Mouse (Mus musculus) bone marrow macrophage, adult 2 months (primary cell): ENCODE results near the gene Prss43. TPM values are rescaled to one million over a fixed set of nuclear protein-coding genes. Genes with fewer than 3 reads are reported as not detected.

ENCODE experiments used
- H3K27ac ChIP-seq: 2 replicates; pipeline ENCODE4 v1.5.1; 2012; ENCODE audit warnings: low read depth, low read length; ENCODE audit not compliant: insufficient read depth
- H3K4me1 ChIP-seq: 2 replicates; pipeline ENCODE4 v1.6.1; 2012; ENCODE audit warnings: low read length; ENCODE audit not compliant: control insufficient read depth, insufficient read depth
- H3K4me3 ChIP-seq: 2 replicates; pipeline ENCODE4 v1.5.1; 2012; ENCODE audit warnings: mild to moderate bottlenecking, low read length, moderate library complexity; ENCODE audit not compliant: insufficient read depth
- CTCF ChIP-seq: IDR thresholded peaks from 2 replicates; pipeline ENCODE4 v1.5.1; 2012; ENCODE audit warnings: low read depth, mild to moderate bottlenecking, low read length, moderate library complexity
- POLR2A ChIP-seq: IDR thresholded peaks from 2 replicates; pipeline ENCODE4 v1.6.1; 2012; ENCODE audit warnings: mild to moderate bottlenecking, low read depth, low read length, borderline replicate concordance
- polyA plus RNA-seq: library from polyadenylated mRNA; stranded (reverse); fragments of >200 nt; gene quantifications from 2 replicates; pipeline ENCODE4 v1.2.4, GENCODE M21; 2012; ENCODE audit not compliant: missing spikeins, insufficient read depth, insufficient read length

The Prss43 gene
- polyA plus RNA-seq, 1 experiment = not detected

DNA sequence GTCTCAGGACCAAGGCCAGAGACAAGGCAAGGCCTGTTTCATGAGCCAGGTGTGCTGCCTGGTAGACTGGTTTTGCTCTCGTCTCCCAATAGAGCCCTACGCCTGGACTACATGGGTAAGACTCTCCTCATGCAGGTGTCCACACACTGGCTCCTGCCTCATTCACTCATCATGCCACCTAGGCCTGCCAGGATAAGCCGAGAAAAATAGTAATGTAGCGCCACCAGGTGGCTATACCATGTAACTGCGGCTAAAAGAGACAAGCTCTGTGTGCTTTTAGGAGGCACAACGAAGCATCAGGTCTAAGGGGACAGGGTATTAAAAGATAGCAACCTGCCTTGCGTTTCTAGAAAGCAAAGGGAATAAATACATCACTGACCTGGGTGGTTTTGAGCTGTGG is 44.5 kb downstream of the Prss43 start:
- Histone ChIP-seq H3K4me1 (no peaks in the 10 kb centered on the region), H3K4me3 (no peak overlapping the region), H3K27ac (no peak overlapping the region)
- TF ChIP-seq CTCF = peak; percentile 76
- TF ChIP-seq POLR2A = no peak

DNA sequence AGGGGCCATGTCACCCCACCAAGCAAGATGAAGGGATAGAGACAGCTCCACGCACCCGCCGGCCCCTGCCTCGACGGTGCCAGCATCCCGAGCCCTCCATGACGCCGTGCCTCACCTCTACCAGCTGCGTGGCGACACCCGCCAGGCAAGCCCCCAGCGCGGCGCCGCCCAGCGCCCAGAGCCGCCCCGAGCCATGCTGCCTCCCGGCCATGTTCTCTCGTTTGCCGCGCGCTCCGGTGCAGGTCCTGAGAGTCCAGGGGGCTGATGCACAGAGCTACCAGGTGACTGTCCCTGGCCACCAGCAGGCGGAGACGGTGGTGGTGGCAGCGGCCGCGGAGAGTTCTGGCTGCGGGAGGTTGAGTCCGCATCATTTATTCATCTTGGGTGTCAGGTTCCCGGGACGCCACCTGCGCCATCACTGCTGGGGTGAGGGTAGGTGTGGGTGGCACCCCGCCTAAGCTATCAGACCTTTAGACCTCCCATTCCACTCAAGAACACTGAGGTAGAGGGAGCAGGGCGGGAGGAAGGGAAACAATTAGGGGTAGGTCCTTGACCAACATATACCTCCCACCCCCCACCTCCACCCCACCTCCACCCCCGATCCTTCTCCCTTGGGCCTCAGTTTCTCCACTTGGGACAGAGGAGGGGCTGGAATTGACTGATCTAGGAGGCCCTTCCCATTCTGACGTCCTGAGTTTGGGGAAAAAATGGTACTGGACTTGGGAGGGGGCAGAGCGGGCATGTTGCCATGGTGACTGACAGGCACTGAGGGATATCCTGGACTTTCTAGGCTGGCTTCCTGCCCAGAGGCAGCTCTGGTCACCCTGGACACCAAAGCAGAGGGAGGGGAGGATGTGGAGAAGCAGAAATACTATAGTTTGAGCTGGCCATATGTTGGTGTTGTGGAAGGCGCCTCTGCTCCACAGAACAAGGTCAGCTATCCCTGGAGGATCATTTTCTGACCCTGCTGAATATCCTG is 47.5 kb downstream of the Prss43 start:
- no peak overlapping the region for H3K4me3 ChIP-seq
- TF ChIP-seq POLR2A = no peak
- no peak for TF ChIP-seq CTCF
- H3K27ac ChIP-seq = no peak overlapping the region
- peaks cover 16% of the 10 kb centered on the region for H3K4me1 ChIP-seq

DNA sequence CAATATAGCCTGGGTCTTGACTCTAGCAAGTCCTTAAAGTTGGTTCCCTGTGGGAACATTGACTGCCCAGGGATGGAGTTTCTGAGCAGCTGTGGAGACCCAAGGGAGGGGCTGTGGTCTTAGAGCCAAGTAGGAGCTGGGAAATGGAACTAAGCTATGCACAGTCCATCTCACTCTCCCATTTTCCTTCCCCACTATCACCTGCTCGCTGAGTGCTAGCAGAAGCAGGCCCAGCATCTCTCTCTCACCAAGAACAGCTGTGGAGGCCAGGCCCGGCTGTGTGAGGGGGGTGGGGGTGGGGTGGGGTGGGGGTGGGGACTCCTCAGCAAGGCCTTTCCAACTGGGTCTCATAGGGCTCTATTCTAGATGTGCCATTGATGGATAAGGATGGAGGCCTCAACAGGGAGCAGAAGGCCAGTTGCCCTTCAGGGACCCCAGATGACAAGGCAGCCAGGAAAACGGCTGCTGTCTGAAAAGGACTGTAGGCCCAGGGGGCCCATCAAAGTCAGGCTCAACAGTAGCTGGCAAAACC is 48.2 kb downstream of the Prss43 start:
- H3K4me1 ChIP-seq = peaks cover 16% of the 10 kb centered on the region
- no peak overlapping the region for H3K4me3 ChIP-seq
- no peak for TF ChIP-seq POLR2A
- TF ChIP-seq CTCF = no peak
- no peak overlapping the region for H3K27ac ChIP-seq

DNA sequence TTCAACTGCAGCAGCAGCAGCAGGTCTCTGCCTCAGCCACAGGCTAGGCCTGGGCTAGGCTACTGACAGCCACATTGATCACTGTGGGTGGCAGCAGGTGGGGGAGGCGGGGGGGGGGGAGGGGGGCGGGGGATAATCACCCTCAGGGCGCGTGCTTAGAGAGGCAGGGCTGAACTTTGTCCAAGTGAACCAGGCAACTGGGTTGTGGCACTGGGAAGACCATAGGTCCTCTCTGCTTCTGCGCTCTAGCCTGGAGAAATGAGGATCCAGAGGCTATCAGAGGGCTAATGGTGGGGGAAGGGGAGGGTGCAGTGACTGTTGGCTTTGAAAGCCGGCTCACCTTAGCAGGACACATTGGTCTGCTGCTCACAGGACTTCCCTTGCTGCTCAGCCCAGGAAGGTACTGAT is 48.8 kb downstream of the Prss43 start:
- no peak overlapping the region for H3K27ac ChIP-seq
- TF ChIP-seq CTCF (no peak), POLR2A (no peak)

DNA sequence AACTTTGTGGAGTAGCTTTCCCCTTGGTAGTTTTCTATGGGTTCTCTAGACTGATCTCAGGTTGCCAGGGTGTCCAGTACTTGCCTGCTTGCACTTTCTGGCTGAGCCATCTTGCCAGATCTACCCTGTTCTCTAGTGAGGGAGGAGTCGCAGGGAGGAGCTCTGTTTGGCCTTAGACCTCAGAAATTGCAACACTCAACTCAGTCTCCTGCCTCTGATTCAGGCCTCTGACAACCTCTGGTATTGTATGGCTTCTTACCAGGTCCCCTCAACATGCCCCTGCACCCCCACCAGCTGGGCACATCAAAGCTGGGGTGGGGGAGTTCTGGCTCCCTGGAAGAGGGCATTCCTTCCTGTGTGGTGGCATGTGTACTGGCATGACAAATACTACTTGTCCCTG is 50.9 kb downstream of the Prss43 start:
- TF ChIP-seq CTCF = no peak
- no peak for TF ChIP-seq POLR2A
- H3K4me3 ChIP-seq = no peak overlapping the region
- H3K27ac ChIP-seq = 0 out of 2 replicates have a peak overlapping the region, but pooled peaks have one; percentile 4
- H3K4me1 ChIP-seq = peaks cover 29% of the 10 kb centered on the region

More for the DNA sequence above, 48.8 kb downstream of the Prss43 start:
- no peak overlapping the region for H3K4me3 ChIP-seq
- peaks cover 16% of the 10 kb centered on the region for H3K4me1 ChIP-seq

DNA sequence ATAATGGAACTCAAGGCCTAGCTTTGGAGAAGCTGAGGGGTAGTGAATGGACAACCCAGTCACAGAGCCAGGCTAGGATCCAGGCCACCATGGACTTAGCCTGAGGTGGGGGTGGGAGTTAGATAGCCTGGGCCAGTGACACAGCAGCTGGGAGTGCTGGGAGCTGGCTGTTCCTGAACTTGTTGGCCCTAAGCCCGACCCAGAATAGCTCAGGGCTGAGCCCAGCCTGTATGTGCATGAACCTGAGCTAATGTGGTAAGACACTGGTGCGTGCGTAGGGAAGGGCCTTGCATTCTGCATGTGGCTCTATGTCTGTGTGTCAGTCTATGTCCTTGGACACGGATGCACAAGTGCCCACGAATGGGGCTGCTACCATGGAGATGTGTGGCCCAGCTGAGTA is 51.4 kb downstream of the Prss43 start:
- TF ChIP-seq POLR2A (no peak), CTCF (no peak)
- Histone ChIP-seq H3K4me3 (no peak overlapping the region), H3K4me1 (peaks cover 29% of the 10 kb centered on the region), H3K27ac (no peak overlapping the region)

DNA sequence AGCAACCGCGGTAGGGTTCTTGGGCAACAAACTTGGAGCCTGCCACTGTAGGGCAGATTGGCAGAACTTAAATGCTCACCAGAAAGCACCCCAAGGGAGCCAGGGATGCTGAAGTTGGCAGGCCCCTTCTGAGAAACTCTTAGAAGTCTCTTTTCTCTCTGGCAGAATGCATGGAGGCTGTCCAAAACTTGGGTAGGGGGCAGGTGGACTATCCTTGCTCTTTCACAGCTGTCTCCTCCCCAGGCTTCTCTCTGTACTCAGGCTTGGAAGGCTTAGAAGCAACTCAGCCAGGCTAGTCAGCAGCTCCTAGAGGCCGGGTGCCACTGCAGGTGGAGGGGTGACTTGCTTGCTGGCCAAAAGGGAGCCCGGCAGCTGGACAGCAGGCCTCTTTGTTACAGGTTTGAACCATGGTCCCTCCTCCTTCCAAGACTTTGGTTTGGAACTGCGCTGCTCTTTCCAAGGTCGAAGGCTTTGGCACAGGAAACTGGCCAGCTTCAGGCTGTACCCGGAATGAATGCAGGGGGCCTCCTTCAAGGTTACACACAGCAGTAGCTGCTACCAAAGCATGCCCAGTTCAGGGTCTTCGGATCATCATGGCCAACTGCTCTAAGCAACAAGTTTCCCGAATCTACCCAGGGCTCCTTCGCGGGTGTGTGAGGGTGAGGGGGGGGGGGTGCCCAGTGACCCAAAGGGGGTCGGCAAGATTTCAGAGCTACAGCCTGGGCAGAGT is 52.9 kb downstream of the Prss43 start, which contains the start of gene Als2cl:
TSS of gene Als2cl (plus strand) at position 680 of the 730 bp plus-strand sequence.
- H3K27ac ChIP-seq = no peak within 1 kb of the TSS
- H3K4me3 ChIP-seq = peak within 1 kb of the TSS; percentile 85
- TF ChIP-seq POLR2A (no peak), CTCF (no peak)
- H3K4me1 ChIP-seq = peaks cover 29% of the 10 kb centered on the region

DNA sequence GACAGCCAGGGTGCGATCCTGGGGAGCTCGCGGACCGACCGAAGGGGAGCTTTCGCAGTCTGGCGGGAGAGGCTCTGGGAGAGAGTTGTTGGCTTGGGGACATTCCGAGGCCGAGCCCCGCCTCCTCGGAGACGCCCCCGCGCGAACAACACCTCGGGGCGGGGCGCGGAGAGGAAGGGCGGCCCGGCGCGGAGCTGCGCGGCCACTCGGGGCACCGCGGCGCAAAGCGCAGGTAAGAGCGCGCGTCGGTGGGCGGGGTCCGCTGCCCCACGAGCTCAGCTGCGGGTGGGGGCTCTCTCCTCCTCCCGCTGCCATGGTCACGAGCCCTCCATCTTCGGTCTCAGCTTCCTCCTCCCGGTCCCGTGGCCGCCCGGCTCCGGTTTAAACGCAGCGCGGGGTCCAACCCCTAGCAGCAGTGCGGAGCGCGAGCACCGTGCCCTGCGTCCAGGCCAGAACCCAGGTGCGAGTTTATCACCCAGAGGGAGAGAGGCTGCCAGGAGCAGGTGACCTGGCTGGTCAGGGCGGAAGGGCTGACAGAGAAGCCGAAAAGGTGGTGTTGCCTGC is 53.6 kb downstream of the Prss43 start, which contains the start of gene Tmie:
TSS of gene Tmie (minus strand) at position 116 of the 564 bp plus-strand sequence.
- no peak for TF ChIP-seq CTCF
- TF ChIP-seq POLR2A = no peak
- H3K4me3 ChIP-seq = peak within 1 kb of the TSS; percentile 85
- peaks cover 29% of the 10 kb centered on the region for H3K4me1 ChIP-seq
- no peak within 1 kb of the TSS for H3K27ac ChIP-seq

DNA sequence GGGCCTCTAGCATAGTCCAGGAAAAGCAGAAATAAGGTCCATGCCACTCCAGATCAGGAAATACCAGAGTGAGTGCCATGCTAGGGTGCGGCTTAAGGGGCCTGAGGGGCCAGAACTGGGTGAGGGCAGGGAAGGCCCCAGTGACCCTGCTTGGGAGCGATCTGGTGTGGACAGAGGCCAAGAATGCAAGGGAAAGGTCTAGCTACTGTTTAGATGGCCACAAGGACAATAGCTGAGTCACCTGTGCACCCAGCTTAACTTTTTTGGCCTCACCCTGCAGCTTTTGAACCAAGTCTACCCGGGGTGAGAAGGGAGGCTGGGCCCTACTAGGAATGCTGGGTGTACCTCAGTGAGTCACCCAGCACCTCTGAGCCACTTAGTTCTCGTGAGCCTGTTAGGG is 54.3 kb downstream of the Prss43 start:
- TF ChIP-seq CTCF (no peak), POLR2A (no peak)
- Histone ChIP-seq H3K4me1 (peaks cover 29% of the 10 kb centered on the region), H3K27ac (no peak overlapping the region), H3K4me3 (peak overlapping the region; percentile 85)

Other genes with a start within 250 kb of the Prss43 start
- gene Nradd, start 202.2 kb upstream of the Prss43 start, polyA plus RNA-seq = 6.8 and 10.0 TPM in 2 replicates
- 50.4 and 51.9 TPM in 2 replicates for gene Nbeal2, start 172.5 kb upstream of the Prss43 start, polyA plus RNA-seq
- gene Ccdc12, start 170.2 kb upstream of the Prss43 start, polyA plus RNA-seq = 134 and 143 TPM in 2 replicates
- not detected in 2 replicates for gene Myl3, start 84.8 kb upstream of the Prss43 start, polyA plus RNA-seq
- gene Pth1r, start 79.5 kb upstream of the Prss43 start, polyA plus RNA-seq = 0.34 TPM in 1 of 2 replicates, not detected in the other
- gene Prss42, start 28.5 kb upstream of the Prss43 start, polyA plus RNA-seq = not detected in 2 replicates
- not detected in 2 replicates for gene Prss44, start 12.7 kb upstream of the Prss43 start, polyA plus RNA-seq
- gene Prss45, start 7.9 kb downstream of the Prss43 start, polyA plus RNA-seq = not detected in 2 replicates
- gene Prss46, start 17.8 kb downstream of the Prss43 start, polyA plus RNA-seq = not detected in 2 replicates
- not detected in 2 replicates for gene Prss50, start 31.3 kb downstream of the Prss43 start, polyA plus RNA-seq
- 12.6 and 16.4 TPM in 2 replicates for gene Als2cl, start 53.2 kb downstream of the Prss43 start, polyA plus RNA-seq
- gene Tmie, start 53.4 kb downstream of the Prss43 start, polyA plus RNA-seq = not detected in 2 replicates
- not detected in 2 replicates for gene Fam240a, start 90.2 kb downstream of the Prss43 start, polyA plus RNA-seq
- gene Tdgf1, start 119.5 kb downstream of the Prss43 start, polyA plus RNA-seq = not detected in 2 replicates
- gene Lrrc2, start 124.9 kb downstream of the Prss43 start, polyA plus RNA-seq = 0.15 TPM in 1 of 2 replicates, not detected in the other
- not detected in 2 replicates for gene Rtp3, start 163.9 kb downstream of the Prss43 start, polyA plus RNA-seq
- gene Ltf, start 192.6 kb downstream of the Prss43 start, polyA plus RNA-seq = 2.7 and 3.6 TPM in 2 replicates
- 5.8 and 7.2 TPM in 2 replicates for gene Ccrl2, start 230.8 kb downstream of the Prss43 start, polyA plus RNA-seq